In the genomic region with DNA sequence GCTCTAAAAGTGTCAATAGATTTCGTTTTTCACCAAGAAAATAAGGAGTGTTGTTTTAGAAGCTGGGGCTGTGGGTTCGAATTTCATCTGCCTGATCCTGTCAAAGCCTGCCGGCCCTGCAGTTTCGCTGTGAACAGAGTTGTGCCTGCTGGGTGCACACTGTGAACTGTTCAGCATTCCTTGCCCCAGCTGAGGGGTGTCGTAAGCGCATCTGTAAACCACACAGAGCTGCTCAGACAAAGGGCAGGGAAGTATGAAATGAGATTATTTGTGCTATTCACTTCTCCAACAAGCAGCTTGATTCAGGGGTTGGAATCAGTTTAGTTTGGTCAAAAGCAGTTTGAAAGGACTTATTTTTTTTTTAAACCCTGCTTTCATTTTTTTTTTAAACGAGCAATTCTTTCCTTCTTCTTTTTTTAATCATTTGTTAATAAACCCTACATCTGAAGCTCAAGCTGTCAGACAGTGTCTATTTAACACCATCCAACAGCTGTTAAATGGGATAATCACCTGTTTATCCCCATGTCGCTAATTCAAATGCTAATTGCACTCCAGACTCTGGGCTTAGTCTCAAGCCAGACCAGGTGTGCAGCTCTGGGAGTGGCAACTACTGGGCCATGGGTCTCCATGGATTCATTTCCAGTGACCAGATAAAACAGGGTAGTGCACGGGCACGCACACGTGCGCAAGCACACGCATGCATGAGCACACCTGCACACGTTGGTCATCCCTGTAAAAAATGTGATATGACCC, we compare ENCODE assay signal across 15 mouse cellular contexts.
DNase-seq lines count a peak whose midpoint lies in the region; ATAC-seq and TF ChIP-seq lines count a peak whose summit lies in the region.
"Had no signal": no experiment of that assay in that cellular context is flagged by ENCODE, and none has a peak within 500 bp of the region (broad histone marks: within the 10 kb centered on the region; RNA-seq: fewer than 3 reads in every experiment).

No protein-coding gene starts in this region.

- ATAC-seq in lung, embryonic 14.5 days (ENCODE audit: insufficient read depth) = no peak
- peak; percentile 39; the same call in 1 of the 2 replicates for ATAC-seq in embryonic facial prominence, embryonic 15.5 days (ENCODE audit: insufficient number of reproducible peaks, low FRiP score, low TSS enrichment, low read depth)
- peak; percentile 68 for ATAC-seq in midbrain, embryonic 13.5 days
- no peak for ATAC-seq in megakaryocyte, adult 5-6 weeks (ENCODE audit: poor library complexity, severe bottlenecking)

- H3K27ac ChIP-seq in lung, embryonic 14.5 days (ENCODE audit: low read depth) = no peak overlapping the region
- no peak overlapping the region for H3K27ac ChIP-seq in ES-Bruce4 (ENCODE audit: insufficient read depth, low read length)
- H3K27ac ChIP-seq in embryonic facial prominence, embryonic 15.5 days (replicated peaks) = no peak overlapping the region
- peak overlapping the region; percentile 51; the same call in 1 of the 2 replicates for H3K27ac ChIP-seq in midbrain, embryonic 13.5 days
- H3K27ac ChIP-seq: hindbrain, embryonic 15.5 days; liver, embryonic 13.5 days had no signal

- WGBS in lung, embryonic 14.5 days = 44% methylated on average over 14 of the region's 14 CpGs
- WGBS in embryonic facial prominence, embryonic 15.5 days = 32% methylated on average over 14 of the region's 14 CpGs
- WGBS in midbrain, embryonic 13.5 days = 20% methylated on average over 14 of the region's 14 CpGs

- TF ChIP-seq CTCF in lung, embryonic 14.5 days (IDR thresholded peaks at IDR 0.05; ENCODE audit: low read depth) = no peak
- no peak for TF ChIP-seq CTCF in ES-Bruce4 (IDR thresholded peaks at IDR 0.05; ENCODE audit: low read depth, low read length)

- no peak overlapping the region for H3K4me2 ChIP-seq in lung, embryonic 14.5 days
- H3K4me2 ChIP-seq in embryonic facial prominence, embryonic 15.5 days (replicated peaks) = no peak overlapping the region
- no peak overlapping the region for H3K4me2 ChIP-seq in midbrain, embryonic 13.5 days (replicated peaks)
- H3K4me2 ChIP-seq: hindbrain, embryonic 15.5 days; liver, embryonic 13.5 days had no signal

- peak; percentile 52 for DNase-seq in lung, embryonic 14.5 days
- DNase-seq in lung, postnatal 36 days = no peak
- no peak for DNase-seq in cerebellum, postnatal 4 days (ENCODE audit: low spot score in 2 of 2)
- no peak for DNase-seq in layer of hippocampus, adult 8-10 months (ENCODE audit: low spot score in 2 of 2)
- DNase-seq: adrenal gland, adult 2 months; cerebellum, postnatal 10 days; kidney, adult 2 months; liver, embryonic 13.5 days; spleen, adult 18-20 months had no signal

- H3K4me3 ChIP-seq in lung, embryonic 14.5 days (ENCODE audit: low read depth, low read length) = no peak overlapping the region
- no peak overlapping the region for H3K4me3 ChIP-seq in ES-Bruce4 (ENCODE audit: low read depth, low read length)
- H3K4me3 ChIP-seq in embryonic facial prominence, embryonic 15.5 days (replicated peaks) = no peak overlapping the region
- H3K4me3 ChIP-seq in midbrain, embryonic 13.5 days (replicated peaks) = no peak overlapping the region
- H3K4me3 ChIP-seq: erythroblast, embryonic 14.5 days; hindbrain, embryonic 15.5 days; liver, embryonic 13.5 days had no signal

- H3K36me3 ChIP-seq in lung, embryonic 14.5 days (ENCODE audit: insufficient read depth) = no peaks in the 10 kb centered on the region
- no peaks in the 10 kb centered on the region for H3K36me3 ChIP-seq in ES-Bruce4 (ENCODE audit: control insufficient read depth, insufficient read depth, low read length, poor library complexity, severe bottlenecking)
- no peaks in the 10 kb centered on the region for H3K36me3 ChIP-seq in embryonic facial prominence, embryonic 15.5 days
- no peaks in the 10 kb centered on the region for H3K36me3 ChIP-seq in midbrain, embryonic 13.5 days
- H3K36me3 ChIP-seq: hindbrain, embryonic 15.5 days; liver, embryonic 13.5 days had no signal

- no peak for TF ChIP-seq POLR2A in ES-Bruce4 (IDR thresholded peaks at IDR 0.05; ENCODE audit: insufficient read depth, low read length)

- H3K4me1 ChIP-seq in lung, embryonic 14.5 days (ENCODE audit: insufficient read depth) = peaks cover 22% of the 10 kb centered on the region
- H3K4me1 ChIP-seq in ES-Bruce4 (ENCODE audit: control insufficient read depth, insufficient read depth, low read length) = peaks cover 7% of the 10 kb centered on the region
- H3K4me1 ChIP-seq in embryonic facial prominence, embryonic 15.5 days = peaks cover 23% of the 10 kb centered on the region
- peaks cover 29% of the 10 kb centered on the region for H3K4me1 ChIP-seq in midbrain, embryonic 13.5 days (replicated peaks)

- TF ChIP-seq EP300 in ES-Bruce4 (IDR thresholded peaks at IDR 0.05; ENCODE audit: insufficient read depth, low read depth, low read length) = peak; percentile 88

- H3K27me3 ChIP-seq in lung, embryonic 14.5 days (ENCODE audit: insufficient read depth, low read length) = no peaks in the 10 kb centered on the region
- no peaks in the 10 kb centered on the region for H3K27me3 ChIP-seq in ES-Bruce4 (ENCODE audit: control insufficient read depth, insufficient read depth, low read length, poor library complexity, severe bottlenecking)
- H3K27me3 ChIP-seq in embryonic facial prominence, embryonic 15.5 days = no peaks in the 10 kb centered on the region
- peaks cover 28% of the 10 kb centered on the region for H3K27me3 ChIP-seq in midbrain, embryonic 13.5 days
- H3K27me3 ChIP-seq: hindbrain, embryonic 15.5 days; liver, embryonic 13.5 days had no signal

- no peak overlapping the region for H3K9ac ChIP-seq in lung, embryonic 14.5 days
- H3K9ac ChIP-seq in ES-Bruce4 (ENCODE audit: low read depth, poor library complexity, severe bottlenecking) = no peak overlapping the region
- no peak overlapping the region for H3K9ac ChIP-seq in embryonic facial prominence, embryonic 15.5 days
- no peak overlapping the region; the same call in 1 of the 2 replicates for H3K9ac ChIP-seq in midbrain, embryonic 13.5 days (replicated peaks)
- H3K9ac ChIP-seq: hindbrain, embryonic 15.5 days; liver, embryonic 13.5 days had no signal

- no peaks in the 10 kb centered on the region for H3K9me3 ChIP-seq in lung, embryonic 14.5 days (ENCODE audit: low read depth, low read length)
- H3K9me3 ChIP-seq in ES-Bruce4 (replicated peaks; ENCODE audit: control insufficient read depth, insufficient read depth, low read length, poor library complexity, severe bottlenecking) = no peaks in the 10 kb centered on the region
- H3K9me3 ChIP-seq in embryonic facial prominence, embryonic 15.5 days (replicated peaks) = no peaks in the 10 kb centered on the region
- no peaks in the 10 kb centered on the region for H3K9me3 ChIP-seq in midbrain, embryonic 13.5 days
- H3K9me3 ChIP-seq: hindbrain, embryonic 15.5 days; liver, embryonic 13.5 days had no signal

Comparison
In these comparisons a context has a peak if more than half of its experiments do, and no peak if none do; other contexts are left out.
1. ATAC-seq: peak in embryonic facial prominence, embryonic 15.5 days (single experiment) and midbrain, embryonic 13.5 days (single experiment); none in lung, embryonic 14.5 days (single experiment) and megakaryocyte, adult 5-6 weeks (single experiment).